Mouse (Mus musculus): ENCODE results near the gene Gm11027.

GRCm38 (mm10) chr12:116271071-116271470 is 4.1 kb upstream of the Gm11027 start:
- TF ChIP-seq CTCF (IDR thresholded peaks at IDR 0.05; ENCODE audit: low read depth) (no peak), EP300 (optimal IDR thresholded peaks at IDR 0.05) (no peak)
